Mouse (Mus musculus) neural tube, embryonic 13.5 days (tissue): ENCODE results near the gene Cdx2. TPM values are rescaled to one million over a fixed set of nuclear protein-coding genes. Genes with fewer than 3 reads are reported as not detected.

Experiments
- ATAC-seq: fragments of 200-750 bp; cut with Nextera tagmentation; 2 replicates; pipeline ENCODE4 v1.8.0; 2017; ENCODE audit warnings: low read depth, mild to moderate bottlenecking, moderate TSS enrichment, moderate library complexity
- H3K27ac ChIP-seq: fragments of 300-500 bp; sonication (generic); replicated peaks from 2 replicates; pipeline ENCODE4 v1.5.1; 2015; ENCODE audit warnings: moderate library complexity, mild to moderate bottlenecking, inconsistent platforms
- H3K27me3 ChIP-seq: fragments of 300-500 bp; sonication (generic); 2 replicates; pipeline ENCODE4 v1.6.1; 2015; ENCODE audit warnings: mild to moderate bottlenecking, inconsistent platforms
- H3K36me3 ChIP-seq: fragments of 300-500 bp; sonication (generic); 2 replicates; pipeline ENCODE4 v1.6.1; 2015; ENCODE audit warnings: mild to moderate bottlenecking, inconsistent platforms
- H3K4me1 ChIP-seq: fragments of 300-500 bp; sonication (generic); replicated peaks from 2 replicates; pipeline ENCODE4 v1.6.1; 2015; ENCODE audit warnings: inconsistent platforms
- H3K4me2 ChIP-seq: fragments of 300-500 bp; sonication (generic); 2 replicates; pipeline ENCODE4 v1.6.1; 2015; ENCODE audit warnings: inconsistent platforms, mild to moderate bottlenecking, moderate library complexity
- H3K4me3 ChIP-seq: fragments of 300-500 bp; sonication (generic); 2 replicates; pipeline ENCODE4 v1.5.1; 2015; ENCODE audit warnings: mild to moderate bottlenecking, inconsistent platforms
- H3K9ac ChIP-seq: fragments of 300-500 bp; sonication (generic); 2 replicates; pipeline ENCODE4 v1.6.1; 2015; ENCODE audit warnings: moderate library complexity, mild to moderate bottlenecking, inconsistent platforms
- H3K9me3 ChIP-seq: fragments of 300-500 bp; sonication (generic); 2 replicates; pipeline ENCODE4 v1.6.1; 2016; ENCODE audit warnings: inconsistent platforms
- WGBS: fragments of 180-500 bp; shearing (Covaris S2); methylation state at CpG from one replicate; pipeline ENCODE4 v1.1.7; 2015; 5-methylcytosine and 5-hydroxymethylcytosine counted together
- polyA plus RNA-seq: library from polyadenylated mRNA; unstranded; fragments of >200 nt; fragmentation: Nextera tagmentation; extraction: Ambion mirVana; gene quantifications from 2 replicates; pipeline ENCODE4 v1.2.1, GENCODE M21; 2015

The Cdx2 gene
- polyA plus RNA-seq, 1 experiment from 2014 or later: not detected

DNA sequence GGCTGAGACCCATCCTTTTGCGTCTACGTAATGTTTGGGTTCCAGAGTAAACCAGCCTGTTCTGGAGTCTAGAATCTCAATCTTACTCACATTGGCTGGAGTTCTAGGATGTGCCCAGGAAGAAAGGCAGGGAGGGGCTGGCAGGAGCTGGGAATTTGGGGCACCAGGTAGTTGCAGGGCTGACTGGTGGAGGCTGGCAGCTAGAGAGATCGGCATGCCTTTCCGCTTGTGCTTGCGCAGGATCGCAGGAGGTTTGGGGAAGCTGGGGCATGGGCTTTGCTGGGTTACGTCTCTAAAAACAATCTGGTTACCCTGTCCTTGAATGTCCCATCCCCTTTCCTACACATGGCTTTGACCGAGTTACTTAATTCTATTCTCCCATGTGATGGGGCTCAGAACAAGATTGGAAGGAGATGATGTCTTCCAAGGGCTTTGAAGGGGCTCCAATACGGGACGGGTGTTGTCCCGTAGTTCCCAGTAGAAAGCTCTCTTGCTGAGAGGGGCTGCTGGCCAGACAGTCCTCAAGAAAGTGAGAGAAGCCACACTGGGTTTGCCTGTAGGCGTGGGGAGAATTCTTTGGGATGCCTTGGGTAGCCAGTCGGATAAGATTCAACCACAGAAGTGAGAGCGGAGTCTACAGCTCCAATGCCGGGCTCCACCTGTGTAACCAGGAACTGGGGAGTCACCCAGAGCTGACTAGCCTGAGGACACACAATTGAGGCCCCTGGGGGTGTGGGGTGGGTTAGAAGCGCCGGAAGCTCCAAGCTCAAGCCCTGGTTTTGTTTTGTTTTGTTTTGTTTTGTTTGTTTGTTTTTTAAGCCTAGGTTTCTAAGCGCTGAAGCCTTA, 30.1 kb downstream of the Cdx2 start:
- Histone ChIP-seq H3K27ac (no peak overlapping the region), H3K9ac (no peak overlapping the region), H3K4me3 (no peak overlapping the region), H3K9me3 (no peaks in the 10 kb centered on the region), H3K36me3 (no peaks in the 10 kb centered on the region), H3K4me1 (peaks cover 7% of the 10 kb centered on the region; the same call in 1 of the 2 replicates), H3K4me2 (no peak overlapping the region), H3K27me3 (peaks cover 99% of the 10 kb centered on the region)
- WGBS: 1% methylated on average over 18 of the region's 18 CpGs
- no peak for ATAC-seq

GRCm38 (mm10) chr5:147275761-147276160, 31.3 kb downstream of the Cdx2 start:
- Histone ChIP-seq H3K9me3 (no peaks in the 10 kb centered on the region), H3K4me2 (no peak overlapping the region), H3K4me3 (no peak overlapping the region), H3K4me1 (peaks cover 7% of the 10 kb centered on the region; the same call in 1 of the 2 replicates), H3K27ac (no peak overlapping the region), H3K9ac (no peak overlapping the region), H3K27me3 (peaks cover 99% of the 10 kb centered on the region), H3K36me3 (no peaks in the 10 kb centered on the region)
- 12% methylated on average over 3 of the region's 3 CpGs for whole genome bisulfite sequencing
- ATAC-seq: no peak

DNA sequence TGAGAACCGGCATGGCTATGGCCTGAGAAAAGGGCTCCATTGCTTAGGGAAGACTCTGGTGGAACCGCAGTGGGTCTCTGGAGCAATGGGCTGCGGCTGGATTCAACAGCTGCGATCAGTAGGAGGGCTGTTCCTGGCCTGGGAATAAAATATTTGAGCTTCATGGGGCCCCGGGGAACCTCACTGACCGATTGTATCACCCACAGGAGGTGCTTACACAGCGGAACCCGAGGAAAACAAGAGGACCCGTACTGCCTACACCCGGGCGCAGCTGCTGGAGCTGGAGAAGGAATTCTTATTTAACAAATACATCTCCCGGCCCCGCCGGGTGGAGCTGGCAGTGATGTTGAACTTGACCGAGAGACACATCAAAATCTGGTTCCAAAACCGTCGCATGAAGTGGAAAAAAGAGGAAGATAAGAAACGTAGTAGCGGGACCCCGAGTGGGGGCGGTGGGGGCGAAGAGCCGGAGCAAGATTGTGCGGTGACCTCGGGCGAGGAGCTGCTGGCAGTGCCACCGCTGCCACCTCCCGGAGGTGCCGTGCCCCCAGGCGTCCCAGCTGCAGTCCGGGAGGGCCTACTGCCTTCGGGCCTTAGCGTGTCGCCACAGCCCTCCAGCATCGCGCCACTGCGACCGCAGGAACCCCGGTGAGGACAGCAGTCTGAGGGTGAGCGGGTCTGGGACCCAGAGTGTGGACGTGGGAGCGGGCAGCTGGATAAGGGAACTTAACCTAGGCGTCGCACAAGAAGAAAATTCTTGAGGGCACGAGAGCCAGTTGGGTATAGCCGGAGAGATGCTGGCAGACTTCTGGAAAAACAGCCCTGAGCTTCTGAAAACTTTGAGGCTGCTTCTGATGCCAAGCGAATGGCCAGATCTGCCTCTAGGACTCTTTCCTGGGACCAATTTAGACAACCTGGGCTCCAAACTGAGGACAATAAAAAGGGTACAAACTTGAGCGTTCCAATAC, 32.6 kb downstream of the Cdx2 start:
- Histone ChIP-seq H3K27me3 (peaks cover 99% of the 10 kb centered on the region), H3K27ac (no peak overlapping the region), H3K9ac (no peak overlapping the region), H3K4me3 (no peak overlapping the region), H3K36me3 (no peaks in the 10 kb centered on the region), H3K4me1 (peaks cover 11% of the 10 kb centered on the region; the same call in 1 of the 2 replicates), H3K9me3 (no peaks in the 10 kb centered on the region), H3K4me2 (no peak overlapping the region)
- WGBS: under 1% methylated on average over 48 of the region's 48 CpGs
- no peak for ATAC-seq

- 2% methylated on average over 10 of the region's 10 CpGs for WGBS
- Histone ChIP-seq H3K9ac (no peak overlapping the region), H3K4me2 (no peak overlapping the region), H3K4me3 (no peak overlapping the region), H3K36me3 (no peaks in the 10 kb centered on the region), H3K9me3 (no peaks in the 10 kb centered on the region), H3K4me1 (peaks cover 11% of the 10 kb centered on the region; the same call in 1 of the 2 replicates), H3K27ac (no peak overlapping the region), H3K27me3 (peaks cover 99% of the 10 kb centered on the region)
- ATAC-seq: no peak
Observed at GRCm38 (mm10) chr5:147272808-147273345, 34.2 kb downstream of the Cdx2 start.

GRCm38 (mm10) chr5:147272046-147272807, 34.8 kb downstream of the Cdx2 start:
- Histone ChIP-seq H3K9me3 (no peaks in the 10 kb centered on the region), H3K4me2 (no peak overlapping the region), H3K27me3 (peaks cover 99% of the 10 kb centered on the region), H3K27ac (no peak overlapping the region), H3K4me1 (peaks cover 11% of the 10 kb centered on the region; the same call in 1 of the 2 replicates), H3K9ac (no peak overlapping the region), H3K36me3 (no peaks in the 10 kb centered on the region), H3K4me3 (no peak overlapping the region)
- whole genome bisulfite sequencing: 4% methylated on average over 12 of the region's 12 CpGs
- no peak for ATAC-seq

DNA sequence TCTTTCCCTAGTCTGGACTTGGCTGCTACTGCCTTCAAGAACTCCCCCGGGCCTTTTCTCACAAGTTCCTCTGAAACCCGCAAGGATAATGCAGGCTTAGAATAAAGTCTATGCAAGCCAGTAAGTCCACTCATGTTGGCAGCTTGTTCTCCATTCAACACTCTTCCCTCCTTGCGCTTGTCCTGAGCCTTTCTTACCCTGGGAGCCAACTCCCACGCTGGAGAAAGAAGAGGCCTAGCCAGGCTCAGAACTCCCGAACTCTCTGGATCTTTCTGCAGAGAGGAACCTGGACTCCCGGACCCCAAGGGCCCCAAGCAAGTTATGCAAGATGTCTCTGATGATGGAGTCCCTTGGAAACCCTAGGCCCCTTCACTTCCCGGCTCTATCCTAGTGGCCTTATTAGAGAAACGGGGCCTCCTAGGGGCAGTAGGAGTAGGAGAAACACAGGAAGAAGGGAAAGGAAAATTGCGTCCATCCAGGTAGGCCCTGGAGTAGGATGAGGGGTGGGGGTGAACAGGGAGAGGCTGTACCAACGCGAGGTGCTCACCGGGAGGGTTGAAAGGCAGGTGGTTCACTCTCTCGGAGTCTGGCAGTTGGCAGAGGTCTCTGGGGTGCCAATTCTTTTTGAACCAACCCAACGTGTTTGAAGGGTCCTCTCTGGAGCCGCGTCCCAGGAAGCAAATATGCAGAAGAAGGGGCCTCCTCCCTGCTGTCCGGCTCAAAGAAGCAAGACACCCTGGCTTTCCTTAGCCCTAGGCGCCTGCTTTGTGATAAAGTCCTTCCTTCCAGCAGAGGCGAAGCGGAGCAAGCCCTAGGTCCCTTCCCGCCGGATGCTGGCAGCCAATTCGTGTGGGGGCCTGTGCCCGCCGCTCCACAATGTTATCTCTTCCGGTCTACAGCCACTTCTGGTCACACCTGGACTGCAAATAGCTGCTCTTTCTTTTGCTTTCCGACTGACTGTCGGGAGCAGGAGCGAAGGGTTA, 36.1 kb downstream of the Cdx2 start:
- Histone ChIP-seq H3K9ac (no peak overlapping the region), H3K4me2 (no peak overlapping the region), H3K9me3 (no peaks in the 10 kb centered on the region), H3K36me3 (no peaks in the 10 kb centered on the region), H3K27ac (no peak overlapping the region), H3K4me1 (peaks cover 11% of the 10 kb centered on the region; the same call in 1 of the 2 replicates), H3K27me3 (peaks cover 99% of the 10 kb centered on the region), H3K4me3 (no peak overlapping the region)
- WGBS: 1% methylated on average over 29 of the region's 29 CpGs
- ATAC-seq: no peak

DNA sequence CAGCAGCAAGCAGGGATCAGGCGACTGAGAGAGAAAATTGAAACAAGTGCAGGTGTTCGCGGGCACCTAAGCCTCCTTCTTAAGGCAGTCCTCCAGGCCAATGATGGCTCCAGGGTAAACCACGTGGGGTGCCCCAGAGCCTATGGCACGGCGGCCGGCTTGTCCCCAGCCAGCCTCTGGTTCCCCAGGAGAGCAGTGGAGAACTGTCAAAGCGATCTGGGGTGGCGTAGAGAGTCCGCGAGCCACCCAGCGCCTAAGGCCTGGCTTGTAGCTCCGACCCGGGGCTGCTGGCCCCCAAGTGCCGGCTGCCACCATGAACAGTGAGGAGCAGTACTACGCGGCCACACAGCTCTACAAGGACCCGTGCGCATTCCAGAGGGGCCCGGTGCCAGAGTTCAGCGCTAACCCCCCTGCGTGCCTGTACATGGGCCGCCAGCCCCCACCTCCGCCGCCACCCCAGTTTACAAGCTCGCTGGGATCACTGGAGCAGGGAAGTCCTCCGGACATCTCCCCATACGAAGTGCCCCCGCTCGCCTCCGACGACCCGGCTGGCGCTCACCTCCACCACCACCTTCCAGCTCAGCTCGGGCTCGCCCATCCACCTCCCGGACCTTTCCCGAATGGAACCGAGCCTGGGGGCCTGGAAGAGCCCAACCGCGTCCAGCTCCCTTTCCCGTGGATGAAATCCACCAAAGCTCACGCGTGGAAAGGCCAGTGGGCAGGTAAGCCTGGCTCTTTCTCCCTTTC, 37.0 kb downstream of the Cdx2 start, which contains the start of gene Pdx1:
Gene Pdx1 (plus strand): TSS at position 34 of the 747 bp plus-strand sequence.
- H3K4me1 ChIP-seq: peaks cover 11% of the 10 kb centered on the region; the same call in 1 of the 2 replicates
- no peak within 1 kb of the TSS for H3K9ac ChIP-seq
- H3K4me2 ChIP-seq: no peak within 1 kb of the TSS
- no peak within 1 kb of the TSS for H3K4me3 ChIP-seq
- no peaks in the 10 kb centered on the region for H3K9me3 ChIP-seq
- ATAC-seq: no peak
- peaks cover 99% of the 10 kb centered on the region for H3K27me3 ChIP-seq
- H3K36me3 ChIP-seq: no peaks in the 10 kb centered on the region
- WGBS: 1% methylated on average over 44 of the region's 44 CpGs
- H3K27ac ChIP-seq: no peak within 1 kb of the TSS

- Histone ChIP-seq H3K9me3 (no peaks in the 10 kb centered on the region), H3K4me2 (no peak overlapping the region), H3K4me3 (no peak overlapping the region), H3K27me3 (peaks cover 98% of the 10 kb centered on the region), H3K9ac (no peak overlapping the region), H3K4me1 (peaks cover 8% of the 10 kb centered on the region; the same call in 1 of the 2 replicates), H3K36me3 (no peaks in the 10 kb centered on the region), H3K27ac (no peak overlapping the region)
- no peak for ATAC-seq
- WGBS: 5% methylated on average over 6 of the region's 6 CpGs
Observed at GRCm38 (mm10) chr5:147269371-147269770, 37.7 kb downstream of the Cdx2 start.

DNA sequence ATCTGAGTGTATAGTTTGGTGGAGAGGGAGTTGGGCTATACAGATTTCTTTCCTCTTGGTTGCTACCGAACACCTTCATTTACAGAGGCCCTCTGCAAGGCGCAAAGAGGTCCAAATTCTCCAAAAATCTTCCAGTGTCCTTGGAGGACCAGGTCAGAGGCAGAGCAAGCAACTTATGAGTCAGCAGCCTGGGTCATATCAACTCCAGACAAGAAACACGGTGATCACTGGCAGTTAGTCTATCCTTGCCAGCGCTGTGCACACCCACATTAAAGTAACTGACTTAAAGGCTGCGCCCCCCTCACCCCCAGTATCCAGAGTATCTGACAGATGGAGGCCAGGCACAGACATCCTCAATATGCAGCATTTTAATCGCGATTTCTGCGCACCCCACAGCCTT, 38.3 kb downstream of the Cdx2 start:
- no peak overlapping the region for H3K27ac ChIP-seq
- WGBS: 0% methylated on average over 8 of the region's 8 CpGs
- no peaks in the 10 kb centered on the region for H3K9me3 ChIP-seq
- H3K36me3 ChIP-seq: no peaks in the 10 kb centered on the region
- no peak overlapping the region for H3K4me3 ChIP-seq
- H3K4me2 ChIP-seq: no peak overlapping the region
- H3K9ac ChIP-seq: no peak overlapping the region
- ATAC-seq: no peak
- H3K4me1 ChIP-seq: 0 out of 2 replicates have a peak, but pooled peaks cover 4% of the 10 kb centered on the region
- peaks cover 99% of the 10 kb centered on the region for H3K27me3 ChIP-seq

DNA sequence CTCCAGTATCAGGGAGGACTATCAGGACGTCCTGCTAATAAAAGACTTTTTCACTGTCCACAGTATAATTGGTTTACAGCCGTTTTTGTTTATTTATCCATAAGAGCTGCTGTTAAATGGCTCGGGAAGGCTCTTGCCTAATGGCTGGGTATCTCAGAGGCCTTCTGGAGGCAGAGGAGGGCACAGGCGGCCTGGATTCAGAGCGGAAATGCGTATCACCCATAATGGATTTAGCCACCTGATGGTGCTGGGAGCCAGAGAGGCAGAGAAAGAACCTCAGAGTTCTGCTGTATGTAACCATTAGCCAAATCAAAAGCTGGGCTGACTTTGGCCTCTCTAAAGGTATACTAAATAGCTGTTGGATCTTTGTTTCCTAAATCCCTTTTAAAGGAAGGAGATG, 39.6 kb downstream of the Cdx2 start:
- H3K4me3 ChIP-seq: no peak overlapping the region
- H3K27me3 ChIP-seq: peaks cover 96% of the 10 kb centered on the region
- H3K4me1 ChIP-seq: 0 out of 2 replicates have a peak, but pooled peaks cover 4% of the 10 kb centered on the region
- WGBS: 7% methylated on average over 6 of the region's 6 CpGs
- no peaks in the 10 kb centered on the region for H3K36me3 ChIP-seq
- no peaks in the 10 kb centered on the region for H3K9me3 ChIP-seq
- ATAC-seq: no peak
- H3K4me2 ChIP-seq: no peak overlapping the region
- no peak overlapping the region for H3K9ac ChIP-seq
- no peak overlapping the region for H3K27ac ChIP-seq
